Mouse (Mus musculus): ENCODE measurements around the gene Hist1h4a. TPM values are rescaled to one million over a fixed set of nuclear protein-coding genes. Genes with fewer than 3 reads are reported as not detected.
"Not testable (repeated sequence)": the region's sequence is repeated elsewhere in the genome, so short reads cannot be mapped to it uniquely, and the experiment has no call there.

Gene Hist1h4a
- total and polyA plus RNA-seq, 2 experiments from 2014 or later, result 0.49 to 794 TPM

DNA sequence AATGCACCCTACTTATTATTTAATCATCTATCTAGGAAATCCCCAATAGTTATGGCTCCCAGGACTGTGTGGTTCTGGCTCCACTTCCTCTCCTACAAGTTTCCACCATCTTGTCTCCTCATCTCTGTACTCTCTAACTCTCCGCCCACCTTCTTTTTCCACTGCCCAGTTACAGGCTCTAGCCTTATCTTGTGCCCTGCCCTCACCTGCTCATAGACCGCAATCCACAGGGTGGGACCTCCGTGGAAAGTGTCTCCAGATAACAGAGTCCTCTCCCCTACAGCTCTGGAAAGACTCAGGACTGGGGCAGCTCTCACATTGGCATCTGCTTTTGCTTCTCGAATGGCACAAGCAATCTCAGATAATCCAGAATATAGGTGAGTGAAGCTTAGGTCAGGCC, 18.0 kb upstream of the Hist1h4a start:
- no peak overlapping the region for H3K4me3 ChIP-seq (ENCODE audit: low read depth, low read length)
- H3K4me2 ChIP-seq (ENCODE audit: low read depth, low read length), result no peak overlapping the region
- WGBS, result 54% methylated on average over 4 of the region's 4 CpGs
- no peak for DNase-seq (ENCODE audit: low spot score)
- no peaks in the 10 kb centered on the region for H3K9me3 ChIP-seq (replicated peaks; ENCODE audit: control insufficient read depth, low read length)
- H3K4me1 ChIP-seq (ENCODE audit: control insufficient read depth, insufficient read depth), result no peaks in the 10 kb centered on the region
- H3K9ac ChIP-seq (replicated peaks; ENCODE audit: low read depth, low read length), result no peak overlapping the region
- H3K27ac ChIP-seq (ENCODE audit: low read depth), result no peak overlapping the region
- ATAC-seq (ENCODE audit: insufficient read depth, low read depth), result no peak
- H3K27me3 ChIP-seq (ENCODE audit: control insufficient read depth, insufficient read depth, low read length), result no peaks in the 10 kb centered on the region
- no peak for TF ChIP-seq CTCF (IDR thresholded peaks at IDR 0.05; ENCODE audit: low read depth)
- TF ChIP-seq EP300 (IDR thresholded peaks at IDR 0.05; ENCODE audit: low read depth), result no peak
- H3K36me3 ChIP-seq (replicated peaks; ENCODE audit: control insufficient read depth, insufficient read depth, low read length), result no peaks in the 10 kb centered on the region

DNA sequence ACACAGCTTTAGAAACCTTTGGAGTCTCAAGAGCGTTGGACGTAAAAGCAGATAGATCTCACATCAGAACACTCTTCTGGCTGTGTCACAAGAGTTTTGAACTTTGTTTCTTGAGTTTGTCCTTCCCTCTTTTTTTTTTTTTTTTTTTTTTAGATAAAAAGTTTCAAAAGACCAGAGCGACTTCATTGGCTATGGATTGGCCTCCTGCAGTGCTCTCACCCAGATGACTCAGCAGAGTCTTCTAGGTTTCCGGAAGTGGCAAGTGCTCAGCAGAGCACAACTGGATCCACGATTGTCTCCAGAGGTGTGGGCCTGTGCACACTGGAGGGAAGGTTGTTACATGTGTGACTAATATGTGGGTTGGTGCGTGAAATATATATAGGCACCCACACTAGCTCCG, 17.3 kb upstream of the Hist1h4a start:
- no peaks in the 10 kb centered on the region for H3K36me3 ChIP-seq (replicated peaks; ENCODE audit: control insufficient read depth, insufficient read depth, low read length)
- H3K9ac ChIP-seq (replicated peaks; ENCODE audit: low read depth, low read length), result no peak overlapping the region
- H3K4me2 ChIP-seq (ENCODE audit: low read depth, low read length), result no peak overlapping the region
- ATAC-seq (ENCODE audit: insufficient read depth, low read depth), result no peak
- H3K27ac ChIP-seq (ENCODE audit: low read depth), result no peak overlapping the region
- H3K9me3 ChIP-seq (replicated peaks; ENCODE audit: control insufficient read depth, low read length), result no peaks in the 10 kb centered on the region
- no peak overlapping the region for H3K4me3 ChIP-seq (ENCODE audit: low read depth, low read length)
- no peaks in the 10 kb centered on the region for H3K27me3 ChIP-seq (ENCODE audit: control insufficient read depth, insufficient read depth, low read length)
- DNase-seq (ENCODE audit: low spot score), result no peak
- 86% methylated on average over 7 of the region's 7 CpGs for WGBS
- H3K4me1 ChIP-seq (ENCODE audit: control insufficient read depth, insufficient read depth), result no peaks in the 10 kb centered on the region
- TF ChIP-seq CTCF (IDR thresholded peaks at IDR 0.05; ENCODE audit: low read depth), result no peak
- no peak for TF ChIP-seq EP300 (IDR thresholded peaks at IDR 0.05; ENCODE audit: low read depth)

DNA sequence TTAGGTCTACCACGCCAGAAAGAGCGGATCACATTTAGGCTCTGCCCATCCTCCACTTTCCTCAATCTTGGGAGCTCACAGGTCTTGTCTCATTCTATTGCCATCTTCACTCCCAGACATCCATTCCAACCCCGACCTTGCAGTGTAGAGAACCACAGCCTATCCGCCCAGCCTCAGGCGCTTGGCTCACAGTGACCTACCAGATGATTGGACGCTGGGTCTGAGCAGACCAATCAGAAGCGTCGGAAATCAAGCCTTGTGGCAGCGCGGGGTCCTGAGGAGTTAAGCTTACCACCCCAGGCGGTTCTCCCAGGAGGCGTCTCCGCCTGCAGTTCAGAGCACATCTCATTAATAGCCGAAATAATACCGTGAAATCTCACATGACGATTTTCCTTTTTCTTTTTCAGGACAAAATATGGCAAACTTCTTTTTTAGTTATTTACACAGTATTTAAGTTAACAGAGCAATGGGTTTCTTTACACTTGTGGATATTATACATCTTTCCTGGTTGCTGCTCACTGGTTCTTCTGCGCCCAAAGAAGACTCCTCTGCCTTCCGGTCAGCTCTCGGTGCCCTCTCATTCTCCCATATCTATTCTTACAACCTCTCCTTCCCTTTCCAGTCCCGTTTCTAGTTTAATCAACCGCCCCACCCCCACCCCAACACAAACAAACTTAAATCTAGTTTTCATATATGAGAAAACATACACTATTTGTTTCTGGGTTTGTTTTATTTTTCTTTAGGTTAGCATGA, 11.7 kb upstream of the Hist1h4a start:
- peak overlapping the region; percentile 43 for H3K4me2 ChIP-seq (ENCODE audit: low read depth, low read length)
- H3K4me3 ChIP-seq (ENCODE audit: low read depth, low read length), result peak overlapping the region; percentile 6; the same call in 1 of the 2 replicates
- H3K27ac ChIP-seq (ENCODE audit: low read depth), result no peak overlapping the region
- ATAC-seq (ENCODE audit: insufficient read depth, low read depth) (peak; percentile 92), DNase-seq (ENCODE audit: low spot score) (no peak)
- H3K4me1 ChIP-seq (ENCODE audit: control insufficient read depth, insufficient read depth), result no peaks in the 10 kb centered on the region
- no peak for TF ChIP-seq CTCF (IDR thresholded peaks at IDR 0.05; ENCODE audit: low read depth)
- TF ChIP-seq EP300 (IDR thresholded peaks at IDR 0.05; ENCODE audit: low read depth), result no peak
- H3K9ac ChIP-seq (replicated peaks; ENCODE audit: low read depth, low read length), result no peak overlapping the region
- H3K27me3 ChIP-seq (ENCODE audit: control insufficient read depth, insufficient read depth, low read length), result no peaks in the 10 kb centered on the region
- WGBS, result 17% methylated on average over 21 of the region's 21 CpGs
- no peaks in the 10 kb centered on the region for H3K9me3 ChIP-seq (replicated peaks; ENCODE audit: control insufficient read depth, low read length)
- no peaks in the 10 kb centered on the region for H3K36me3 ChIP-seq (replicated peaks; ENCODE audit: control insufficient read depth, insufficient read depth, low read length)

DNA sequence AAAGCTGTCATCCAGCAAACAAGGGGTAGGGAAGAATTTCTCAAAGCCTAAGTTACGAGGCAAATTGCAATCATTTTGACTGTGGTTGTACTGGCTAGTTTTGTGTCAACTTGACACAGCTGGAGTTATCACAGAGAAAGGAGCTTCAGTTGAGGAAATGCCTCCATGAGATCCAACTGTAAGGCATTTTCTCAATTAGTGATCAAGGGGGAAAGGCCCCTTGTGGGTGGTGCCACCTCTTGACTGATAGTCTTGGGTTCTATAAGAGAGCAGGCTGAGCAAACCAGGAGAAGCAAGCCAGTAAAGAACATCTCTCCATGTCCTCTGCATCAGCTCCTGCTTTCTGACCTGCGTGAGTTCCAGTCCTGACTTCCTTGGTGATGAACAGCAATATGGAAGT, 8.6 kb upstream of the Hist1h4a start, which contains the start of gene Trim38:
TSS of gene Trim38 (plus strand) at position 301 of the 400 bp plus-strand sequence.
- H3K4me3 ChIP-seq (ENCODE audit: low read depth, low read length); H3K27me3 ChIP-seq (ENCODE audit: control insufficient read depth, insufficient read depth, low read length); H3K9me3 ChIP-seq (replicated peaks; ENCODE audit: control insufficient read depth, low read length); H3K27ac ChIP-seq (ENCODE audit: low read depth); H3K9ac ChIP-seq (replicated peaks; ENCODE audit: low read depth, low read length); H3K4me1 ChIP-seq (ENCODE audit: control insufficient read depth, insufficient read depth); H3K4me2 ChIP-seq (ENCODE audit: low read depth, low read length); ATAC-seq (ENCODE audit: insufficient read depth, low read depth); DNase-seq (ENCODE audit: low spot score); H3K36me3 ChIP-seq (replicated peaks; ENCODE audit: control insufficient read depth, insufficient read depth, low read length): not testable (repeated sequence)
- 81% methylated on average over 2 of the region's 2 CpGs for WGBS

DNA sequence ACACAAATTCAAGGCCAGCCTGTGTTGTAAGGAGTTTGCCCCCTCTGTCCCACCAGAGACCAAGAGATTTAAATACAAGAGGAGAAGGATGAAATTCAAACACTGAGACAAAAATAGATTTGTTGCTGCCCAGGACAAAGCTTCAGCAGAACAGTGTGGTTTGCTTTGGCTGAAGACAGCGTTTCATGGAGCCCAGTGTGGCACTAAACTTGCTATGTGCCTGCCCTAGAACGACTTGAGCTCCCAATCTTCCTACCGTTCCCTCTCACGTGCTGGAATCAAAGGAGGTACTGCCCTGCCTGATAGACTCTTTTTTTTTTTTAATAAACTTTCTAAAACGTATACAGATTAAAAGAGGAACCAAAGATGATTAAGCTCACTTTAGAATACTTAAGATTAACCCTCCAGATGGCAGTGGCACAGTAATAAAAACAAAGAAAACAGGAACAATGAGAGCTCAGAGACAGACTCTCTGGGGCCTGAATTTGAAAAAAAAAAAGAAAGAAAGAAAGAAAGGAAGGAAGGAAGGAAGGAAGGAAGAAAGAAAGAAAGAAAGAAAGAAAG, 7.9 kb upstream of the Hist1h4a start:
- Histone ChIP-seq H3K27me3 (ENCODE audit: control insufficient read depth, insufficient read depth, low read length) (no peaks in the 10 kb centered on the region), H3K4me3 (ENCODE audit: low read depth, low read length) (no peak overlapping the region), H3K9ac (replicated peaks; ENCODE audit: low read depth, low read length) (no peak overlapping the region), H3K4me2 (ENCODE audit: low read depth, low read length) (no peak overlapping the region), H3K36me3 (replicated peaks; ENCODE audit: control insufficient read depth, insufficient read depth, low read length) (no peaks in the 10 kb centered on the region), H3K27ac (ENCODE audit: low read depth) (no peak overlapping the region), H3K4me1 (ENCODE audit: control insufficient read depth, insufficient read depth) (peaks cover 8% of the 10 kb centered on the region), H3K9me3 (replicated peaks; ENCODE audit: control insufficient read depth, low read length) (no peaks in the 10 kb centered on the region)
- TF ChIP-seq EP300 (IDR thresholded peaks at IDR 0.05; ENCODE audit: low read depth) (no peak), CTCF (IDR thresholded peaks at IDR 0.05; ENCODE audit: low read depth) (no peak)
- ATAC-seq (ENCODE audit: insufficient read depth, low read depth), result no peak
- DNase-seq (ENCODE audit: low spot score), result no peak
- 32% methylated on average over 5 of the region's 5 CpGs for WGBS

DNA sequence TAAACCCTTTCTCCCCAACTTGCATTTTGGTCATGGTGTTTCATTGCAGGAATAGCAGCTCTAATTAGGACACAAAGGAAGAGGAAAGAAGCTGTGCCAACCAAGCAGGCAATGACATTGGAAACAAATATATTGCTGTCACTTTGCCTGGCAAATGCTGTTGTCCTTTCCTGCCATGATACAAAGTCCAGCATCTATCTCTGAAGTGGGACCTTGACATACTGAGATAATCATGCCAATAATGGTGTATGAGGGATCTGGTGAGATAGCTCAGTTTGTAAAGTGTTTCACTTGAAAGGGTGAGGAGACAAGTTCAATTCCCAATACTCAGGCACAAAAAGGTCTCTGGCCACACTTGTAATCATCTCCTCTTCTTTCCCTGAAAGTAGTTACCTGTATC, 5.7 kb upstream of the Hist1h4a start:
- TF ChIP-seq CTCF (IDR thresholded peaks at IDR 0.05; ENCODE audit: low read depth), result no peak
- no peak for TF ChIP-seq EP300 (IDR thresholded peaks at IDR 0.05; ENCODE audit: low read depth)
- H3K4me1 ChIP-seq (ENCODE audit: control insufficient read depth, insufficient read depth), result peaks cover 18% of the 10 kb centered on the region
- no peaks in the 10 kb centered on the region for H3K27me3 ChIP-seq (ENCODE audit: control insufficient read depth, insufficient read depth, low read length)
- H3K4me2 ChIP-seq (ENCODE audit: low read depth, low read length), result no peak overlapping the region
- H3K9me3 ChIP-seq (replicated peaks; ENCODE audit: control insufficient read depth, low read length), result no peaks in the 10 kb centered on the region
- ATAC-seq (ENCODE audit: insufficient read depth, low read depth), result no peak
- no peak overlapping the region for H3K9ac ChIP-seq (replicated peaks; ENCODE audit: low read depth, low read length)
- no peak overlapping the region for H3K27ac ChIP-seq (ENCODE audit: low read depth)
- no peaks in the 10 kb centered on the region for H3K36me3 ChIP-seq (replicated peaks; ENCODE audit: control insufficient read depth, insufficient read depth, low read length)
- no peak for DNase-seq (ENCODE audit: low spot score)
- H3K4me3 ChIP-seq (ENCODE audit: low read depth, low read length), result no peak overlapping the region

All from heart, postnatal 0 days (tissue).